Mouse (Mus musculus): ENCODE results near the gene Naa80.
"Not testable (repeated sequence)": the region's sequence is repeated elsewhere in the genome, so short reads cannot be mapped to it uniquely, and the experiment has no call there.

DNA sequence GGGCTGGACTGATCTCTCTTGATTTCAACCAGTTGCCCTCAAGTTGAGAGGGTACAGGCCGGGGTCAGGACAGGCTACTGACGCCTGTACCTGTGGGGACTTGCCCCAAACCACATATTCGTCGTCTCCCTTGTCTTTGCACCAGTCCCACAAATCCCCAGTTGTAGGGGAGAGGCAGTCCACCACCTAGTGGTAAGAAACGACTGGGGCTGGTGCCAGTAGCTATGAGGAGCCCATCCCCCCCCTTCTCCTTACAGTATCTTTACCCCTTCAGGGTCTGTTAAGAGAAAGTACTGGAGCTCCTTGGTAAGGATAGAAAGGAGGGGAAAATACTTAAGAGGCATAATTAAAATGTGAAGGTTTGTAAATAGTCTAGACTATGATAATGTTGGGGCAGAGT, 13.1 kb upstream of the Naa80 start:
- TF ChIP-seq POLR2A (IDR thresholded peaks at IDR 0.05; ENCODE audit: low read depth, low read length); CTCF (IDR thresholded peaks at IDR 0.05; ENCODE audit: borderline replicate concordance, insufficient read depth, low read length): not testable (repeated sequence)

Measured in embryonic fibroblast, embryonic 13.5 days (primary cell).